Mouse (Mus musculus) ovary, postnatal 36 days (tissue): ENCODE results near the gene Srms.

ENCODE experiments used
- DNase-seq: peaks from one replicate; pipeline ENCODE4 v3.0.0; 2022; ENCODE audit warnings: low spot score, mixed read lengths

The Srms gene

GRCm38 (mm10) chr2:181160821-181161220 lies 52.2 kb downstream of the Srms start:
- no peak for DNase-seq

GRCm38 (mm10) chr2:181159771-181160170 lies 53.2 kb downstream of the Srms start:
- no peak for DNase-seq

GRCm38 (mm10) chr2:181159091-181159514 lies 53.9 kb downstream of the Srms start:
- no peak for DNase-seq

- no peak for DNase-seq
Measured at GRCm38 (mm10) chr2:181158471-181158870, 54.5 kb downstream of the Srms start.

GRCm38 (mm10) chr2:181157716-181158302 lies 55.2 kb downstream of the Srms start:
- DNase-seq: no peak

GRCm38 (mm10) chr2:181157180-181157579 lies 55.8 kb downstream of the Srms start:
- DNase-seq: no peak

GRCm38 (mm10) chr2:181156248-181157121 lies 56.5 kb downstream of the Srms start, which contains the start of gene Eef1a2:
TSS of gene Eef1a2 (minus strand) at chr2:181157014.
- no peak for DNase-seq

- no peak for DNase-seq
Measured at GRCm38 (mm10) chr2:181155801-181156200, 57.2 kb downstream of the Srms start.
